Mouse (Mus musculus): ENCODE data around the gene Arhgap5. TPM values are rescaled to one million over a fixed set of nuclear protein-coding genes. Genes with fewer than 3 reads are reported as not detected.
A peak's percentile ranks its signal among the peaks of the same experiment; 100 is the strongest.
"Not testable (repeated sequence)": the region's sequence is repeated elsewhere in the genome, so short reads cannot be mapped to it uniquely, and the experiment has no call there.

Arhgap5 gene
- total RNA-seq, 2 experiments from 2014 or later = 71.7 to 77.4 TPM

DNA sequence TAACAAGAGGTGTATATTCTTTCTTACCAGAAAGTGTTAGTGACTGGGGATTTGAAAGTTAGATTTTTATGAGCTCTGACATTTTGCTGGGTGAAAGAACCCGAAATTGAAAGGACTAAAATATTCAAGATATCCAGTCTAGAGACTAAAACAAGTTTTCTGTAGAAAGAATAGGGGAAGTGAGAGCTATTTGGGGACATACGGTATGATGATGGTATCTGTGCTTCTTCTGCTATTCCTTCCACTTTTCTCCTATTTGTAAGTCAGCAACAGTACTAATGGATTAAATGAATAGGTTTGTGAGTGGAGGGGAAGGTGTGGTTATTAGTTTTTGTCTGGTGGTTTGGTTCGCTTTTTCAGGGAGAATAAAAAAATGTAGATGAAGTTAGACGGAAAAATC lies 37.5 kb downstream of the Arhgap5 start:
- no peak for DNase-seq

DNA sequence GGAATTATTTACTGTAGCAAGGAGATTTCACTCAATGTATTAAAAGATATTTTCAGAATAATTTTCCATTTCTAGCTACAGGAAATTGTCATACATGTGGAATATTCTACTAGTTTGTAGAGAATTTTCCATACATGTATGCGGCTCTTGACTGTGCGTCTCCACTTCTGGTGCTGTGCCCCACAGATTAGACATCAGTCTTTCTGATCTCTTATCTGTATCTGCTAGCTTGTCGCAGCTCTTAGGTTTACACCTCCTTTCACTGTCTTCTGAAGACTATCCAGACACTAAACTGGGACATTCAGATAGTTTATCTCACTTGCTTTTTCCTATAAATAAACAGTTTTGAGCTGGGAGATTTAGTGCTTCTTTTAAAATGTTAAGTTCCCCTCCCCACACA lies 40.8 kb downstream of the Arhgap5 start:
- no peak for DNase-seq

DNA sequence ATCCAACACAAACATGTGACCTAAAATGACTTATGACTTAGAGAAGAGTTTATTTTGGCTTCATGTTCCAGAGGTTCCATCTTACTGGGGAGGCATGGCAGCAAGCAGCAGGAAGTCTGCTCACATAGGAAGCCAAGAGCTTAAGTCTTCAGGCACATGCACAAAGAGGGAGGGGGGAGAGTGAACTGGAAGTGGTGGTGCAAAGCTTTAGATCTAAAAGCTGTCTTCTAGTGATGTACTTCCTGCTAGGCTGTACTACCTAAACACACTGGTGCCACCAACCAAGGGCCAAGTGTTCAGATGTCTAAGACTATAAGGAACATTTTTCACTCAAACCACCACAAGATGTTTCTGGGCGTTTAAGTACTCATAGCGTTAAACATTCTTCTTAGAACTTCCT lies 48.3 kb downstream of the Arhgap5 start:
- DNase-seq = no peak

DNA sequence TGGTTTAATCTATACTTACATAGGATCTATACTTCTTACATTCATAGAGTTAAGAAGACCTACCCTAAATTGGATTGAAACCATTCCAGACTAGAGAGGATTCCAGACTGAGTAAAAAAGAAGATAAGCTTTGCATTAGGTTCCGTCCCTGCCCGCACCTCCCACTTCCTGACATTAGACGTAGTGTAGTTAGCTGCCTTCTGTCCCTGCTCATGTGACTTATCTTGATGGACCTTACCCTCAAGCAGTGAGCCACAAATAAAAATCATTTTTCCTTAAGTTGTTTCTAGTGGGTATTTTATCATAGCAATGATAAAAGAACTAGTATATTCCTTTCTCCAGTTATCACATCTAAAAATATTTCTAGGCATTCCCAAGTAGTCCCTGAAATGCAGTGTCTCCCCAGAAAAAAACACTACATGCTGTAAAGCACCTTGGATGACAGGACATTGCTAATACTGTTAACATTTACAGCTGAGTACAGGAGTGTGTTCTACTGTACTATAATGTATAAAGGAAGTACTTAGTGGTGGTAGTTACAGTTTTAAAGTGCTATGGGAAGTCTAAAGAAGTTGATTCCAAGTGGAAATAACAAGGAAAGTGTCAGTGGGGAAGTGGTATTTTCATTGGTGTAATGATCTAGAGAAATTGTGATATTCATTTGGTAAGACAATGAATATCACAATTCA lies 51.6 kb downstream of the Arhgap5 start:
- DNase-seq = no peak

DNA sequence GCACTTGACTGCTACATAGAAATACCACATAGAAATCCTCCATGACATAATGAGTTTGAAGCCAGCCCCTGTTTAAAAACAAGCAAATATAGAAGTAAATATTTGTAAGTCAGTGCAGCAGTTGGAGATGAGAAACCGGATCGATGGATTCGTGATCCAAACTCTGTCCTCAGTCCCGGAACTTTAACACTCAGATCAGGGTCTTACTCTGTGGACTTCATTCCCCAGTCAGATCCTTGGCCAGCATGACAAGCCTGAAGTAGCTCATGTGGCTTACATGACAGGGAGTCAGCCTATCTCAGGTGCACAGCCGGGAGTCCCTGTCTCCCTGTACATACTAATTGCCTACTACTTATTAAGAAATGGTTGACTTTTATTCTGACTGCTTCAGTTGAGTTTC lies 61.9 kb downstream of the Arhgap5 start:
- DNase-seq = no peak

DNA sequence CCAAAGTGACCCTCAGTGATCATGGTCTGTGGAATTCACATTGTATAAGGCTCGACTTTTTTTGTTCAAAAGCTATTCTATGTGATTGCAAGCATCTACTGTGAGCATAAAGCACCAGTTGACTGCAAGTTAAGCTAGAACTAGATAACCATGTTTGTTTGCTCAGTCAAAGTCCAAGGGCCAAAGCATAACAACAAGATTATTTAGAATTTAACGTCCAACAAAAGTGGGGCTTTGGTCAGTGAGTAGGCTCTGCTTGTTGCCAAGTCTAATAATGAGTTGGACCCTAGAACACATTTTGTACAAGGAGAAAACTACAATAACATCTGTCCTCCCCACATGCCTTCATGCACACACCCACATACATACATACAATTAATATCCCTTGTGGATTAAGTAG lies 69.6 kb downstream of the Arhgap5 start:
- no peak for DNase-seq

DNA sequence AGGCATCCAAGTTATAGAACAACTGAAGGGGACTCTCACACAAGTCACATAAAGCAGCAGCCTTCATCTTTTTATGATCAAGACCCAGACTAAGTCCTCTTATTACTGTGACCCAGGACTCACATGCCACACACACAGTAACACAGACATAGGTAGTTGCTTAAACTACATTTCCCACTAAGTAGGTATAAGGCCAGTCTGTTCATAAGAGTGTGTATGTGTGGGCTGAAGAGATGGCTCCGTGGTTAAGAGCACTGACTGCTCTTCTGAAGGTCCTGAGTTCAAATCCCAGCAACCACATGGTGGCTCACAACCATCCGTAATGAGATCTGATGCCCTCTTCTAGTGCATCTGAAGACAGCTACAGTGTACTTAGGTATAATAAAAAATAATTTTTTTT lies 82.7 kb downstream of the Arhgap5 start:
- DNase-seq = not testable (repeated sequence)

DNA sequence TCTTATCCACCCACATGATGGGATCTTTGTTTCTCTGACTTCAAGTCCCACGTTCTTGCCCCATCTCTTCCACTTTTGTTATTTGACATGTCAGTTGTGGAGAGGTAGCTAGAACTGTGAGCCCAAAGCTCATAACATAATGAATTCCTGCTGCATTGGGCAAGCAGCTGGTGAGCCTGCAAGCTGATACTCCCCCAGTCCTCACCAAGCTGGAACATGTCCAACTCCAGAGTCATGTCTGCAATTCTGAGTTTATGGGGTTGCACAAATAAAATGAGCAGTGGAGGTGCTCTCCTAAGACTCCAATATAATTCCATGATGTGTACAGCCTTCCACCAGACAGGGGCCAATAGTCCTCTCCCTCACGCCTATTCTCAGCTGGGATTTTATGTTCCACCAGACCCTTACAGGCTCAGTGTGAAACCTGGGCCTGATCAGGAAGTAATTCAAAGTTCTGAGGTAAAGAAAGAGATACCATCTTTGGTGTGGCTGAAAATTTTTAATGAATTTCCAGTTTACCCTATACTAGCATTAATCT lies 83.8 kb downstream of the Arhgap5 start:
- no peak for DNase-seq

DNA sequence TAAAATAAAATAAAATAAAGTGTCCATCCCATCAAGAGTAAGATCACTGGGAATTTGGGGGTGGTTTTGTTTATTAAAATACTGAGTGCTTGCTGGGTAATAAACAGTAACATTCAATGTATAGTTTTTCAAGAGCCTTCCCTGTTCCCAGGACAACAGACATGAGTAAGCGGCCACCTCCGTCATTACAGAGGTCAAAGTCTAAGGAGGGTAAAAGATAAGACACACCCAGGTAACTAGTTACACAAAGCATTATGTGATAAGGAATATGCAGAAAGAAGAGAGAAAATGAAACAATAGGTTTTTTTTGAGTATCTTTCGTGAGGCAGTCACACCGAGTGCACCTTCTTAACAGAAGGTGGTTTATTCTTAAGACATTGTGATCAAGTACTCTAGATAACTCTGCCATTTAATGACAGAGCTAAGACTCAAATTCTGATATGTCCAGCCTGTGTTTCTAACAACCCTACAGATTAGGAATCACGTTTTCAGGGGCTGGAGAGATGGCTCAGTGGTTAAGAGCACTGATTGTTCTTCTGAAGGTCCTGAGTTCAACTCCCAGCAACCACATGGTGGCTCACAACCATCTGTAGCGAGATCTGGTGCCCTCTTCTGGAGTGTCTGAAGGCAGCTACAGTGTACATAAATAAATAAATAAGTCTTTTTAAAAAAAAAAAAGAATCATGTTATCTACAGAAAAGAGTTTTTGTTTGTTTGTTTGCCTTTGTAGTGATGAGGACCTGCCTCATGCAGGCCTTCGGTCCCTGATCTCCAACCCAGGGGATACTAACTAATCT lies 91.8 kb downstream of the Arhgap5 start:
- DNase-seq = no peak

DNA sequence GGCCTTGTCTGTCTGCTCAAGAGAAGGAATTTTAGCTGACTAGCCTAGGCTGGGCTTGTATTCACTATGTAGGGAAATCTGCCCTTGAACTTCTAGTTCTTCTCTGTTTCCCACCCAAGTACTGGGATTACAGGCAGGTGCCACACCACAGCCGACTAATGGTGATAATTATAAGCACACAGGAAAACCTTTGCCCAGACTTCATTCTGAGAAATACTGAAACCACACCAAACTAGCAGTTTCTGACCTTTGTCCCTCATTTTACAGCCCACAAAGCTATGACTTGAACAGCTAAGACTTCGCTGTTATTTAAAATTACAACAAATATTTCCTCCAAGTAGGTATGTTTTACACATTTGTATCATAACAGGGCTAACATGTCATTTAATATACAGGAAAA lies 98.7 kb downstream of the Arhgap5 start:
- DNase-seq = peak in 1 of 2 experiments; percentile 11

DNA sequence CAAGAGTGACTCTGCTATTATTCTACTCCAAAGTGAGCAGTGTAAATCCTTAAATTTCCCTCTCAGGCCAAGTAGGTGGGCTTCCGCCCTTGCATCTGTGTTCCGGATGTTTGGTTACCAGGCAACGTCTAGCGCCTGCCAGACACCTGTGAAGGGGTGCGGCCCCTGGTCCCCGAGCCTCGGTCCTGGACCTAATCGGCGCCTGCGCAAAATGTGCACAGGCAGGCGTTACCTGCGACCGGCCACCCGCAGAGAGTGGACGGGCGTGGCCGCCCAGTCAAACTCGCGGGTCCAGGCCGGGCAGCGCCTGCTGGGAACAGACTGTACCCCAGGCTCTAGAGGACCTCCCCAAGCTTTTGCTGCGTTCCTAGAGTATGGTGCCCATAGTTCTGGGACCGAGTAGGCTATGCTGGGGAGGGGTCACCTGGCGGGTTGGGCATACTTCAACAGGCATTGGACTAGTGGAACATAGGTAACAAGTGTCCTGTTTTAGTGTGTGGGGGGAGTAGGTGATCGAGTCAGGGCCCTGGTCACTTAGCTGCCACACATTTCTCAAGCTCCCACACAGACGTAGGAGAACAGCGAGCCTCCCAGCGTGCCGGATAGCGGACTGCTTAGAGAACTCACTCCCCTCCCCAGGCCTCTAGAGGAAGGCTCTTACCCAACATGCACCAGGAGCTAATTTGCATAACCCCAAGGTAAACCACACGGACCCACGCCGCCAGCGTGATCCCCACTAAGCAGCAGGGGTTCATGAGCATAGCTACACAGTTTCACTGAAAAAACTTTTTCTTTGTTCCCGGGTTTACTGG lies 99.3 kb downstream of the Arhgap5 start:
- peak; percentile 91 to 94 for DNase-seq

DNA sequence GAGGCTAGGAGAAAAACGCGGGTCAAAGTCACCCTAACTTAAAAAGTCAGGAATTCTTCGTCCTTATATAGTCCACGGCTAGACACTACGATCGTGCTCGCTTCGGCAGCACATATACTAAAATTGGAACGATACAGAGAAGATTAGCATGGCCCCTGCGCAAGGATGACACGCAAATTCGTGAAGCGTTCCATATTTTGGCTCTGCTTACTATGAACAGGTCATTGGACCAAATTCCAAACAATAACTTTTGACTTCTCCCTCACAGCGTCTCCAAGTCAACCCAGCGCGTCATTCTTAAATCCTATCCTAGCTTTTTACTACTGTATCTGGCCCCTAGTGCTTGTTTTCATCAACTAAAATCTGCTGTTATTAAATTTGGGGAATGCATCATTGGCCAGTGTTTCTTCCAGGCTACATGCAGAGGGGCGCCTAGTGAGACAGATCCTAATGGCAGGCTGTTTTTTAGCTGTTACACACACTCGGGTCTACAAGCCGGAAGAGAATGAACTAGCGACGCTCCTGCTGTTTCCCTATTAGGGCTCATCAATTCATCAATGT lies 100.0 kb downstream of the Arhgap5 start:
- DNase-seq = peak; percentile 82 to 83

DNA sequence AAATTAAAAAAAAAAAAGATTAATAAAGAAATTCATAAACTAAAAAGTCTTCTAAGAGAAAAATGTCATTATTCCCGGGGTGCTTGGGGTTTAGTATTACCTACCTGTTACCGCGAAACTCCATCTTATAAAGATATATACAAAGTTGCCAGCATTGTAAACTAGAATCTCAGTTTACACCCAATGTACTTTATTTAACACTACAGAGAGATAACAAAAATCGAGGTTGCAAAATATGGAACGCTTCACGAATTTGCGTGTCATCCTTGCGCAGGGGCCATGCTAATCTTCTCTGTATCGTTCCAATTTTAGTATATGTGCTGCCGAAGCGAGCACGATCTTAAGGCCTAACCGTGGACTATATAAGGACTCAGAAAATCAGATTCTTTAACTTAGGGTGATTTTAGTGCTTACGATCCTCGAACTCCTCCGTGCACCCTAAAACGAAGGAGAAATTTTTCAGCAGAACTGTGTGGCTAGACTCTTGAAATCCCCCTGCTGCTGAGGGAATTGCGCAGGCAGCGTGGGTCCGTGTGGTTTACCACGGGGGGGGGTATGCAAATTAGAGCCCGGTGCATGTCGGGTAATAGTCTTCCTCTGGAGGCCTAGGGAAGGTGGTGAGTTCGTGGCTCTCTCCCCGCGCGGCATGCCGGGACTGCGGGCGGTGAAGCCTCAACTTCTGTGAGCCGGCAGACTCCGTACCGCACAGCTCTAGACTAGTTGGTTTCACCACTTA lies 100.7 kb downstream of the Arhgap5 start:
- DNase-seq = peak; percentile 95 to 99

DNA sequence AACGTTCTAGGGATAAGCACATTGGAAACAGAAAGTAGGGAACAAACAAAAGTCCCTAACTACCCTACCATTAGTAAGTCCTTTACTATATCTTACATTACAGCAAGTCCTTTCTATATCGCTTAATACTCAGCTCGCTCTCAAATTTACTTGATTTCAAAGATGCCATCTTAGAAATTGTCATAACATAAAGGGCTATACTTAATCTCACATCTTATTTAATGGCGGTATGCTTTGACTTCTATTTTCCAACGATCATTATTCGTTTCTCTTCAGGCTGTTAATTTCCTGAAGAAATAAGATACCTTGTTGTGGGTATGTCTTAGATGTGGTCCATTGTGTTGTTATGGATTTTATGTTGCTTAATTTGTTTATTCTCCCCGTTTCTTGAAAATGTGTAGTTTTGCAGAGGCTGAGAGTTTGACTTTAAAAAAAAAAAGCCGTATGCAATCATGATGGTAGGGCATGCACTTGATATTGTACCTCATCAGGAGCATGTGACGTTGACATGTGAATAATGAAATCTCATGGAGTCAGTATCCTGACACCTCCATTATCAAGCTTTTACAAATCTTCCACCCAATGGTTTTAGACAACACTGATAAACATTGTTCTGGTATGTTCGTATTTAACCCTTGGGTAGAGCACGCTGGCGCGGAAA lies 101.3 kb downstream of the Arhgap5 start:
- peak in 1 of 2 experiments; percentile 5 for DNase-seq

DNA sequence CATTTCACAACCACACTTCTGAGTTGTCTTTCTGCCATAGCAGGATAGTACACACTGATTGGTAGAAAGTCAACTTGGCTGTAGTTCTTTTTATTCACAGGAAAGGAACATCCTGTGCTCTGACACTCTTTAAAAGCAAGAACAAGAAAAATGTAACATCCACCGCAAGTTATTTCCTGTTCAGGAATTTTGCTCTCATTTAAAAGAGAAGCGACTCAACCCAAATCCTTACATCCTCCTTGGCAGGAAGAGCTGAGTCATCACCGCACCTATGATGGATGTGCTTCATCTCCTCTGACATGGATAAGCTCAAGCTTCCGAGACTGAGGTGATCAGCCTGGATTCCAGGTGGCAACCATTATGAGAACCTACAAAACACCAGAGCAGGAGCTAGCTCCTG lies 103.6 kb downstream of the Arhgap5 start:
- no peak for DNase-seq

DNA sequence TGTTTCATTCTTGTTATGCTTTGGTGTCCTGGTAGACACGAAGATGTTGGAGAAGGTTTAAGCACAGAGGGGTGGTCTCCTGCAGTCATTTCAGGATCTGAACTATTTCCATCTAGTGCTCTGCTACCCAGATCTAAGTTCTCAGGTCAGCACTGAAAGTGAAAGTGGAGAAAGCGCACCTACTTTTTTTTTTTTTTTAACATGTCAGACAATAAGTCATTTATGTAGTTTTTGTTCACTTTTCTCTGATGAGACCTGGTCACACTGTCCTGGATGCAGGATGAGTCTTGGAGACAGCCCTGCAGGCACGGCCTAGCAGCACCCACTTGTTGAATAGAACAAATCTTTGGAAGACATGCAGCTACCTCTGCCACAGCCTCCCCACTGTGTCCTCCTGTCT lies 111.9 kb downstream of the Arhgap5 start:
- DNase-seq = no peak

DNA sequence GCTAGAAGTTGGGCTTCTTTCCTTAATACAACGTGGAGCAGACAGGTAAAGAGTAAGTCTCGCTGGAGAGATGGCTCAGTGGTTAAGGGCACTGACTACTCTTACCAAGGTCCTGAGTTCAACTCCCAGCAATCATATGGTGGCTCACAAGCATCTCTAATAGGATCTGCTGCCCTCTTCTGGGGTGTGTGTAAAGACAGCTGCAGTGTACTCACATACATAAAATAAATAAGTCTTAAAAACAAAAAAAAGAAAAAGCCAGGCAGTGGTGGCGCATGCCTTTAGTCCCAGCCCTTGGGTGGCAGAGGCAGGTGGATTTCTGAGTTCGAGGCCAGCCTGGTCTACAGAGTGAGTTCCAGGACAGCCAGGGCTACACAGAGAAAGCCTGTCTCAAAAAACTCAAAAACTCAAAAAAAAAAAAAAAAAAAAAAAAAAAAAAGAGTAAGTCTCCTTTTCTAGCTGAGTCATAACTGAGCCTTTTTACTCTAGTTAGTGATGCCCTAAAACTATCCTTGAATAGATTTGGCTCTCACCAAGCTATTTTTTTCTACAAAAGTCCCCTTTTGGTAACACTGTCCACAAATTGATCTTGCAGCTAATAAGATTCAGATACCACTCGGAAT lies 114.8 kb downstream of the Arhgap5 start:
- no peak for DNase-seq

DNA sequence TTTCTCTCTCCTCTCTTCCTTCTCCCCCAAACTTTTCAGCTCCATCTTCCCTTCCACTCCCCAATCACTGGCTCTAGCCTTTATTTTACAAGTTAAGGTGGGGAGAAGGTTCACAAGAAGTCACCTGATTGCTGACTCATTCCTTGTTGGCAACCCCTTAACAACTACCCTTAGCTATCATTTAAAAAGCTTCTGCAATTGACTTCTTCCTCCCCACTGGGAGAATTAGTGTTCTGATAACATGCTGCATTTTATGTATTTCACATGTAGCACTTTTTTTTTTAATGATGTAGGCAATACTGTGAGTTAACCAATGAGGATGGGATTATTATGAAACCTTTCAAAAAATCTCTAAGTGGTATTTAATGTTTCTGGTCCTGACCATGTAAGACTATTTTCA lies 115.9 kb downstream of the Arhgap5 start:
- DNase-seq = no peak

All from heart, adult 18-20 months (tissue).